Mouse (Mus musculus) lung, postnatal 4 days (tissue): ENCODE data around the gene Ube2o.
"Not testable (repeated sequence)": the region's sequence is repeated elsewhere in the genome, so short reads cannot be mapped to it uniquely, and the experiment has no call there.

Experiments
- DNase-seq, 2 experiments: peaks; one replicate each; pipeline ENCODE4 v3.0.0; 2021

Ube2o gene

GRCm38 (mm10) chr11:116512987-116513386 is 68.3 kb downstream of the Ube2o start:
- DNase-seq: no peak

DNA sequence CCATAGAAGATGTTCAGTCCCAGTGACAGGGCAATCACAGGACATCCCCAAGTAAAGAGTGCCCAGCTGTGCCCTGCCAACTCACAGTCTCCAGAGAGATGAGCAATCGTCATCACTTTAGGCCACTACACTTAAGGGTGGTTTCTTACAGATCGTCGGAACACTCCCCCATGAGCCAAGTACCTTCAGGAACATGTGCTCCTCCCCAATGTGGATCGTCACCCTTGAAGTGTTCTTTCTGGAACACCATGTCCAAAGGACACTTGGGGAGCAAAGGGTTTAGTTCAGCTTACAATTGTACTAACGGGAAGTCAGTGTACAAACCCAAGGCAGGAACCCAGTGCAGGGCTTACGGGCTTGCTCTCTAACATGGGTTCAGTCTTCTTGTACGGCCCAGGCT is 69.1 kb downstream of the Ube2o start:
- DNase-seq: no peak

- DNase-seq: no peak
Measured at GRCm38 (mm10) chr11:116511301-116511868, 69.9 kb downstream of the Ube2o start.

DNA sequence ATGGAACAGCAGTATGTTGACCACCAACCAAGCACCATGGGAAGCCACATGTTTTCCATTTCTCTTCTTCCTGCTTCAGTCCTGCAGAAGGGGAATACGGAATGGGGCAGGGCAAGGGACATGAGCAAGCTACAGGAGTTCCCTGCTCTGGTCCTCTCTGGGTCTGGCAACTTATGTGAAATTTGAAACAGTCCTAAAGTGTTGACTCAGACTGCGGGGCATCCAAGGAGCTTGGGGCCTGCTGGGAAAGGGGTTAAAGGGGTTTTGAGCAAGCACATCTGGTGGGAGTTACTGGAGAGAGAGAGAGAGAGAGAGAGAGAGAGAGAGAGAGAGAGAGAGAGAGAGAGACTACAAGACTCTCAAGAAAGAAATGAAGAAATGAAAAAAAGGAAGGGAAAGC is 72.6 kb downstream of the Ube2o start:
- no peak for DNase-seq

DNA sequence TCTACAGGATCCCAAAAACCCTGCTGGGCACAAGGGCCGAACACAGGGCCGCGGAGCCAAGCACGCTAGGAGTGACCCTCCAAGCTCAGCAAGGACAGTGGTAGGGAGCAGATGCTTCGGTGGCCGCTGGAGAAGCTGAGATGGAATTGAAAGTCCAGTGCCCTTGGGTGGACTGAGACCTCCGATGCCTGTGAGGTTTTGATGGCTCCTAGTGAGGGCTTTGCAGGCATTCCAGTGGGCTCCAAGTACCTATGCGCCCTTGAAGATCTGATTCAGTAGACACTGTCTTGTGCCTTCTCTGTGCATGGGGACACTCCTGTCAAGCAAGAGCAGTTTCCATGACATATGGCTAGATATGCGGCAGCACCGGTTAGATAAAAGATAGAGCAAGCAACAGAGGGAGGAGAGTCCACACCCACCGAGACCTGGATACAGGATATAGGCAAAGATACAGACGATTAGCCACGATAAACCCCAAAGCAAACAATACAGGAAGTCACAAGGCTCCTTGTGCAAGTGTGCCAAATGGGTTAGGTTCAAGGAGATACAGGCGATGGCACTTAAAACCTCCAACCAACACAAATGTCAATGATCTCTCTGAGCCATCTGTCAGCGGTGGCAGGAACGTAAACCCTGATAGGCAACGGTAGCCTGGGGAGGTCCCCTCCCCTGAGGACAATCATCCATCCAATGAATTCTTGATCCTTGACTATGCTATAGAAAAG is 74.9 kb downstream of the Ube2o start:
- DNase-seq: no peak

DNA sequence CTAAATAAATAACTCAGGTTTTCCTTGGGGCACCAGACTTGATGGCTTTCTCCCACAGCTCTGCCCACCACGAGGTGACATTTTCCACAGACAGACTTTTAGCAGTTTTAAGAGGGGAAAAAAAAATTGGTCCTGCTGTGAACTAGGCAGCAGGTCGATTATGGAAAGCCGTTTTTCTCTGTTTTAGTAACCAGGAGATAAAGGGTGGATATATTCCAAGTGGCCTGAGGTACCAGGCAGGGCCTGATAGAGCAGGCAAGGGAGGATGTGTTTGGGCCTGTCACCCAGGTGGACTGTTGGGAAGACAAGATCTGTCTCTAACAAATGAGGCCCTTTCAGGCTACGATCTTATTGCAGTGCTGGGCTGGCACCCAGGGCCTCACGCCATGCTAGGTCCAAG is 75.7 kb downstream of the Ube2o start:
- no peak for DNase-seq

DNA sequence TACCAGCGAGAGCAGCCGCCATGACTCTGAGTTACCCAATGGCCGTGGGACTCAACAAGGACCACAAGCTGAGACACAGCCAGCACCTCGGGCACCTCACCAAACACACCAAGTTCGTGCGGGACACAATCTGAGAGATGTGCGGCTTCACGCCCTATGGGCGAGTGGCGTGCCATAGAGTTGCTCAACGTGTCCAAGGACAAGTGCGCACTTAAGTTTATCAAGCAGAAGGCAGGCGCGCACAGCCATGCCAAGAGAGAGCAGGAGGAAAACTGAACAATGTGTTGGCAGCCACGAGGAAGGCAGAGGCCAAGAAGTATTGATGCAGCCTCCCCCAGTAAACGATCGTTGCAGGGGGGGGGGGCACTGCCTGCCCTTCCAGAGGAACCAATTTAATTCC is 76.7 kb downstream of the Ube2o start:
- peak in 1 of 2 experiments; percentile 64 for DNase-seq

GRCm38 (mm10) chr11:116501005-116501746 is 80.1 kb downstream of the Ube2o start:
- peak; percentile 41 to 65 for DNase-seq

DNA sequence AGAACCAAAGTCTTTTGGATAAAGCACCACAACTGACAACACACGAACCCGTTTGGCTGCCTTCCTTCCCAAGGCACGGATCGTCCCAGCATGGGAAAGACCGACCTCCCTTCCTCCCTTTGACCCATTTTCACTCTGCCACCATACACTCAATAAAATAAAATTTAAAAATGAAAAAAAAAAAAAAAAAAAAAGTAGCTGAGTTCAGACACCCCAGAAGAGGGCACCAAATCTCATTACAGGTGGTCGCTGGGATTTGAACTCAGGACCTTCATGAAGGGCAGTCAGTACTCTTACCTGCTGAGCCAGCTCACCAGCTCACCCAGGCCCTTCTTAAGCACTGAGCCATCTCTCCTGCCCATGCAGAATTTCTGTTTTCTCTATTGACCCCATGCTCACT is 82.2 kb downstream of the Ube2o start:
- no peak for DNase-seq

GRCm38 (mm10) chr11:116498596-116498995 is 82.7 kb downstream of the Ube2o start:
- DNase-seq: no peak

DNA sequence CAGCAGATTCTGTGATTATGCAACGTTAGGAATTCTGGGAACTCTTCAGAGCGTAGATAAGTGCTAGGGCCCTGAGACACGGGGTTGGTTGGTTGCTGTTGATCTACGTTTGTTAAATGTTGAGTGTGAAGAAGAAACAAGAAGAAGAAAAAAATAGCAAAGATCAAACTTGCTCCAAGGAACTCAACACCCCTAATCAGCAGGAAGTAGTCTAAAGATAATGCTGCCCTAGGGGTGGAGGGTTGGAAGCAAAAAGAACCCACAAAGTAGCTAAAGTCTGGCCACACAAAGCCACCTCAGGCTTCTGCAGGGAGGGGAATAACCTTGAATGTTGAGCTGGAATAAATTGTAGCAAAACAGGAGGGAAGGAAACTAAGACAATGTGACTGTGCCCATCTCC is 83.9 kb downstream of the Ube2o start:
- DNase-seq: no peak

DNA sequence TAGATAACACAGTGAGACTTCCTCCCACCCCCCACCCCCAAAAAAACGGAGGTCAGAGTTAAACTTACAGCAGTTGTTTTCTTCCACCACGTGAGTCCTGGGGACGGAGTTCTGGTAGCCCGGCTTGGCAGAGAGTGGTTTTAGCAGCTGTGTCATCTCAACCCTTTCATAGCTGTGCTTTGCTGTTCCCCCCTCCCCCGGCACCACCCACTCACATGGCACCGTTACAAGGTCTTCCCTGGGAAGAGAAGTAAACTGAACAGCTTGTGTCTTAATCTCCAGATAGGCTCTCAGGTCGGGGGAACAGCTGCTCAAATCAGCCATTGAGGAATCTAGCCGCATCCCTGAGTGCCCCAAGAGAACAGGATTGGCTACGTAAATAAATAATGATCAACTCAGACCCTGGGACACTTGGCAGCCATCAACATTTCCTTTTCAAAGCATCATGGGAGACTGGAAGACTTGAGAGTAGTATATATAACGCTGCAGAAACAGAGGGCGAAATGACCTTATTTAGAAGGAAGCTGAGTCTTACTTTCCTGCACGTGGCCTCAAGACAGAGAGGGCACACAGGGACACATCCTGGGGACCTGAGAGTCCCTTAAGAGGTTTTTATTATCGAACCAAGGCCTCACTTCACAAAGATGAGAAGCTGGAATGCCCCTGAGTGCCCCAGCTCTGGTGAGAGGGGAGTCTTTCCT is 86.6 kb downstream of the Ube2o start:
- DNase-seq: peak; percentile 79 to 90

DNA sequence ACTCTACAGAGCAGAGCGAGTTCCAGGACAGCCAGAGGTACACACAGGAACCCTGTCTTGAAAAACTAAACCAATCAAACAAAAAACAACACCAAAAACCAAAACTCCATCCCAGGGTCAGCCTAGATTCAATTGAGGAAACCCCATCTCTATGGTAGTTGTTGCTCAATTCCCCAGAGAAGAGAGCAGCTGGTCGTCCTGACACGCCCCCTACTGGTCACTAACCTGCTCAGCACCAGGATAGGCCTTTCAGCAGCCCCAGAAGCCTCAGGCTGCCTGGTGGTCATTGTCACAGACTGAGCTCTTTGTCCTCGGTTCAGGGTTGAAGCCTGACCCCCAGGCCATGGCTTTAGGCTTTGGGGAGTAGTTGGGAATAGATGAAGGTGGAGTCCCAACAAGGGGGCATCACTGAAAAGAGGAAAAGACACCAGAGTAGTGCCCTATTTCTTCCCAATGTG is 87.4 kb downstream of the Ube2o start, which contains the start of gene Prpsap1:
TSS of gene Prpsap1 (minus strand) at position 408 of the 458 bp plus-strand sequence.
- peak; percentile 56 to 69 for DNase-seq

DNA sequence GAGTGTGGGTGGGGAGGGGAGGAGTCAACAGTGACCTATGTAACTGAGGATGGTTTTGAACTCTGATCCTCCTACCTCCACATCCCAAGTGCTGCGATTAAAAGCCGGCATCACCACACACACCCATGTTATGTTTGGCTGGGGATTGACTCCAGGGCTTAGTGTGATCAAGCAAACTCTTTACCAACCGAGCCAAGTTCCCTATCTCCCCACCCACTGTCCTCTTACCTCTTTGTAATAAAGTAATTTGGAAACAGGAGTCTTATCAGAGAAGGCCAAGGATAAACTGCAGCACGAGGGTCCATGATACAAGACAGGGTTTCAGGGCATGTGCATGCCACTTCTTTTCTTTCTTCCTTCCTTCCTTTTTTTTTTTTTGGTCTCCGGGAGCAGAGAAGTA is 88.1 kb downstream of the Ube2o start:
- DNase-seq: no peak

GRCm38 (mm10) chr11:116492507-116492906 is 88.7 kb downstream of the Ube2o start:
- not testable (repeated sequence) for DNase-seq

DNA sequence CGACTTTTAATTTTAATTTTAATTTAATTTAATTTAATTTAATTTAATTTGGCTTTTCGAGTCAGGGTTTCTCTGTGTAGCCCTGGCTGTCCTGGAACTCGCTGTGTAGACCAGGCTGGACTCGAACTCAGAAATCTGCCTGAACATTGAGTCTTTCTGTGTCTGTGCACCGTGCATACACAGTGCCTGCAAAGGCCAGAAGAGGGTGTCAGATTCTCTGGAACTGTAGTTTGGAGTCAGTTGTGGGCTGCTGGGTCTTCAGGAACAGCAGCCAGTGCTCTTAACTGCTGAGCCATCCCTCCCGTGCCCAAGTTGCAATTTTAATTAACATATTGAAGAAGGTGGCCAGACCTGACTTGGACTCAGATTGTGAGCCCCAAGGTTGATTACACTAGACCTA is 89.9 kb downstream of the Ube2o start:
- no peak for DNase-seq

DNA sequence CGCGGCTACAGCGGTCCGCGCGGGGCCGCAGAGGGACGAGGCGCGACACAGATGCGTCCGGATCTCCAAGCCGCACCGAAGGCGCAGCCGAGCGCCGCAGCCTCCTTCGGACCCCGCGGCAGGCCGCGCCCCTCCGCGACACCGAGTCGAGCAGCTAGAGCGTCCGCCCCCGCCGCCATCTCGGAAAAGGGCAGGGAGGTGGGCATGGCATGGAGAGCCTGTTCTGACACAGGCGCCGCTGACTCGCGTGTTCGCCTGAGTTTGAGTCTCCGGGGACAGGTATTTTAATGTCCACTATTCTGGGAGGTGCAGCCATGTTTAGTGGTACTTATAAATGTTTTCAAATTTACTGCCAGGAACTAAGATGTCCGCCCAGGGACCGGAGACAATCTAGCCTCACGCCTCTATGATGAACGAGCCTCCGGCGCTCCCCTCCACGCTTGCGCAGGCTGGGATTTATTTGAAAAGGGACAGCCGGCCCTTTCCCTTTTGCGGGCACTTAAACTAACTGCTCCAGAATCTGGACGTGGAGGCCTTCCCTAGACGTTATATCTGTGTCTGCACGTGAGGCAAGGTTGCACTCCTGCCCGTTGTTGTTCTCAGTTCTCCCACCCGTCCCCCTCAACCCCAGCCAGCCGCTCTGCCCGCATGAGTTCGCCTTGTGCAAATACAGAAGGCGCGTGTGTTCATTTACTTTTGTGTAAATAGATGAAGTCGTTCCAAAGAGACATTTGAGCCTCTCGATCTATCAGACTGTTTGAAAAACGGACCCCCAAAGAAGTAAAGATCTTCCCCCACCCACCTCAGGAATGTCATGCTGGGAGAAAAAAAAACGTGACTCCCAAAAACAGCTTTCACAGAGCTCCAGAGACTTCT is 90.8 kb downstream of the Ube2o start:
- peak; percentile 92 to 93 for DNase-seq

DNA sequence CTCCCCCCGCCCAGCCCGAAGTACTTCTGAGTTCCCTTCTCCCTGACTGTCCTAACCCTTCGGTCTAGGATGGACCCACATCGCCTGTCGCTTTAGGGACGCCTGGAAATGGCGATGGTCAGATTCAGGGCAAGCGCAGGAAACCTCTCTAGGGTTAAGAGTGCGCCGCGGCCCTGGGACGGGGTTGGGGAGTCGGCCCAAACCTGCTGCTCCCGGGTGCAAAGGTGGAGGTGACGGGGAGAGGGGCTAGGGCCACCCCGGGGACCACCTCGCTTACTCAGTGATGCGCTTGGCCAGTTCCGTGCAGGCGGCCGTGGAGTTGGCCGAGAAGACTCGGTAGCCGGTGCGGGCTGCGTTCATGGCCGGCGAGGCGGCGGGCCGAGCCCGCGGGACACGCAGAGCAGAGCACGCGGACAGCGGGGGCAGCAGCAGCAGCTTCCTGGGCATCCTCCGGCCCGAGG is 91.4 kb downstream of the Ube2o start:
- no peak for DNase-seq

DNA sequence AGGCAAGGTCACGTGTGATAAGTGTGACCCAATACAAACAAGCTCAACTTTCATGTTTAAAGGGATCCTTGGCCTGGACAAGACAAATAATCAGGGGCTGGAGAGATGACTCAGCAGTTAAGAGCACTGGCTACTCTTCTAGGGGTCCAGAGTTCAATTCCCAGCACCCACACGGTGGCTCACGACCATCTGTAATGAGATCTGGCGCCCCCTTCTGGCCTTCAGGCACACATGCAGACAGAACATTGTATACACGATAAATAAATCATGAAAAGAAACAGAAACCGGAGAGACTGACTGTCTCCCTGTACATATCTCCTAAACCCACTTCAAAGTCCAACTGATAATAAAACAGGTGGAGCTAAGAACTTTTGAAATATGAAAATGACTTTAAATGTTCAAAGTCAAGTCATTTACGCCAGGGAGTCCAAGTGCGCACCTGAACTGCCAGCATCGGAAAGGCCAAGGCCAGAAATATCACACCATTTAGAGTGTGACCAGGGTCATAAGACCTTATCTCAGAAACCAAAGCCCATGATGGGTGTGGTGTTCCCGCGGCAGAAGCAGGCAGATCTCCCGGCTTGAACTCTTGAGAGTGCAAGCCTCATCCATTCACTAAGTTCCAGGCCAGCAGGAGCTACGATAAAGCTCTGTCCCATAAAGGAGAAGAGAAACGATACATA is 92.4 kb downstream of the Ube2o start:
- no peak for DNase-seq

DNA sequence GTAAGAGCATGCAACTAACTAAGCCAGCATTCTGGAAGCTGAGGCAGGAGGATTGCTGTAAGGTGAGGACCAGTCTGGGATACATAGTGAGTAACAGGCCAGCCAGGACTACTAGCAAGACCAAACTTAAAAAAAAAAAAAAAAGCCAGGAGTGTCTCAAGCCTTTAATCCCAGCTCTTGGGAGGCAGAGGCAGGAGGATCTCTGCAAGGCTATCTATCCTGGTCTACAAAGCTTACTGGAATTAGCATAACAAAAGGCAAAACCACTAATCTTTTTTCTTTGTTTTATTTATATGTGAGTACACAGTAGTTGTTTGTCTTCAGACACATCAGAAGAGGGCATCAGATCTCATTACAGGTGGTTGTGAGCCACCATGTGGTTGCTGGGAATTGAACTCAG is 93.0 kb downstream of the Ube2o start:
- no peak for DNase-seq
